Mouse (Mus musculus) lung, postnatal 0 days (tissue): Measurements from ENCODE around the gene Prdx1.
A peak's percentile ranks its signal among the peaks of the same experiment; 100 is the strongest.

Experiments
- CTCF ChIP-seq: IDR thresholded peaks from 2 replicates; pipeline ENCODE4 v1.5.1; 2016; ENCODE audit warnings: antibody characterized with exemption, mild to moderate bottlenecking
- EP300 ChIP-seq: IDR thresholded peaks from 2 replicates; pipeline ENCODE4 v1.6.1; 2016; ENCODE audit warnings: antibody characterized with exemption, mild to moderate bottlenecking, control low read depth

GRCm38 (mm10) chr4:116659474-116659873 is 25.9 kb upstream of the Prdx1 start:
- TF ChIP-seq CTCF (no peak), EP300 (peak; percentile 68)
